Mouse (Mus musculus) spleen, adult 12 weeks (tissue): ENCODE data around the gene Ltb.
"Not testable (repeated sequence)": the region's sequence is repeated elsewhere in the genome, so short reads cannot be mapped to it uniquely, and the experiment has no call there.

Source experiments
- DNase-seq: peaks from one replicate; pipeline ENCODE4 v3.0.0; 2022; ENCODE audit warnings: low spot score

Gene Ltb

DNA sequence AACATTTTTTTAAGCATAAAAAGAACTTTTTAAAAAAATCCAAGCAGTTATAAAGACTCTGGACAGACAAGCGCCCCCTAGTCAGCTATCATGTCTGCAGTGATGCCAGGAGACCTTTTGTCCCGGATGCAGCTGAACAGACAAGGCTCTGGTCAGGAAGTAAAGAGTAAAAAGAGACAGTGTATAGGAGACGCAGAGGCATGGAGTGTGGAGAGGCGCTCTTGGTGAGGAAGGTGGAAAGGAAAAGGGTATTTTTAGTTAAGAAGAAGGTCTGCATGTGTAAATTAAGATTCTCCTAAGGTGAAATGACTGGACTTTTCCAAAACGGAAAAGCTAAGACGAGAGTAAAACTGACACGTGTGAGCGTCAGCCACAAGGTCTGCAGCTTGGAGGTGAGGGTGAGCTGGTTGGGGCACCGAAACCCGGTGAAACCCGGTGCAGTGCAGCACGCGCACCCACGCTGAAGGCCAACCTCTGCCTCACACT is 32.4 kb downstream of the Ltb start:
- DNase-seq = no peak

DNA sequence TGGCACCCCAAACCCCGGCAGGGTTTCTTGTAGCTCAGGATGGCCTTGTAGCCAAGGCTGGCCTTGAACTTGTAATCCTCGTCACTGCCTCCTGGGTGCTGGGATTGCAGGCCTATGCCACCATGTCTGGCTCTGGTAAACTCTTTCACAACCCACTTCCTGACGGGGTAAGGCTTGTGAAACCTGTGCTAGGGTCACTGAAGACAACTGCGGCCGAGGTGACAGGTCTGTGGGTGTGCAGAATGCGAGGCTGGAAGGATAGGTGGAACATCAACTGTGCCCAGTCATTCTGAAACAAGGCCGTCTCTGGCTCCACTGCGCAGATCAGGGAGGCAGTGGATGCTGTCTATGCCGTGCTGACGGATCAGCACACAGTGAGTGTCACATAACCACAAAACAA is 36.8 kb downstream of the Ltb start:
- no peak for DNase-seq

DNA sequence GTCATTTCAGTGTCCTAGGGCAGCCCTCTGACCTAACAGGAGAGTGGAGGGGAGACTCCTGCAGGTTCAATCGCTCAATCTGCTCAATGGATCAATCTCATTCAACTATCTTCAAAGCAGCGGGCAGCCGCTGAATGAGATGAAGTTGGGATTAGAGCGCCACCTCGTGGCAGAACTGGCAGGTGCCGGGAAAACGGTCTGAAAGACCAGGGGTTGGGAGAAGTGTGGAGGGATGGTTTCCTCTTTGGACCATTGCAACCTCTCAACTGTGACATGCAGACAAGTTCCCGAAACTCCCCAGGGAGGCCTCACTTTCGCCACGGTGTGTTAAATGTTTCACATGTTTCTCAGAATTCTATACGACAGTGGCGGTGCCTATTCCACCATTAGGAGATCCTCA is 37.8 kb downstream of the Ltb start:
- DNase-seq = peak; percentile 77

DNA sequence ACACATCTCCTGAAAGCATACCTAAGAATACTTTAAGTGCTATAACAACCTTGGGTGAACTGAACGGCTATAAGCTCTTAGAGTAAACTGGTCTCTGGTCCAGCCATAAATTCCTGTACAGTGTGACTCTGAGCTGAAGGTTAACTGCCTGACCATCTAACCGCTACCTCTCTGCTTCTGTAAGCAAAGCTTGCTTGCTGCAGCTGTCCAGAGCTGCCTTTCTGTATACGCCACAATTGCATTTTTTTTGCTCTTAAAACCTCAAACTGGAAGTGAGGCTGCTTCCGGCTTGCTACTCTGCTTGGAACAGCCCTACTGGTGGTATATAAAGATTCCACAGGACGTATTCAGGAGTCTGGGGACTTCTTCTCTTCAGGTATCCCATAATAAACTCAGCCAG is 38.4 kb downstream of the Ltb start:
- DNase-seq = no peak

DNA sequence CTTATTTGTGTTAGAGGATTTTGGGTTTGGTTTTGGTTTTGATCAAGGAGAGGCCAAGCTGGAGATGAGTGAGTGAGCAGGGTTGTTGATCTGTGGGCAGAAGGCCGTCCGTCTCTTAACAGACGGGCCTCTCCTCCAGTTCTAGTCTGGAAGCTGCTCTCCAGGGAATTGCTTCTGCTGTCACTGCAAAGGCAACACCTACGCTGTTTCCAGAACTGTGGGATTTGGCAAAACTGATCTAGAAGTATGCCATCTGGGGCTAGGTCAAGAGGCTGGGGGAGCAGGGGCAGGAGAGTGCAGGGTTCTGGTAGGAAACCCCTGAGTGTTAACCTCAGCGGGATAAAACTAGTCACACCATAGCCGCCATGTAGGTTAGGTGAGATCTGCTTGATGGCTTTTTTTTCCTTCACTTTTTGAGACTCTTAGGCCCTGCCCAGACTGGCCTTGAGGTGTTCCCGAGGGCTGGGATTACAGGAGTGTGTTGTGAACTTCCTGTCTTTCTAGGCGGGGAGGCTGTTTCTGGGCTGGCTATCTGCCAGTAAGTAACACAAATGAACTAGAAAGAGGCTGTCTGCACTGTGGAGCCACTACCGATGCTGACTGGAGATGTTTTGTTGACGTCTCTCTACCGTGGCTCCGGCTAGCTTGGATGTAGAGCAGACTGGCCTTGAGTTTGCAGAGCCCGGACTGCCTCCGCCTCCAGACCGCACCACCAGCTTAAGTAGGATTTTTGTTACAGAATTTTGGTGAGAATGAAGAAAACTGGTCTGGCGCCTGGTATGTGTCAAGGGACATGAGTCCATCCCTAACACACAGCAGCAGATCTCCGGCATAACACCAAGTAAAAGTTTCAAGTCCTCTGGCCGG is 39.1 kb downstream of the Ltb start, which contains the start of gene Atp6v1g2:
Atp6v1g2 (plus strand) TSS at position 547 of the 867 bp plus-strand sequence.
- DNase-seq = no peak

DNA sequence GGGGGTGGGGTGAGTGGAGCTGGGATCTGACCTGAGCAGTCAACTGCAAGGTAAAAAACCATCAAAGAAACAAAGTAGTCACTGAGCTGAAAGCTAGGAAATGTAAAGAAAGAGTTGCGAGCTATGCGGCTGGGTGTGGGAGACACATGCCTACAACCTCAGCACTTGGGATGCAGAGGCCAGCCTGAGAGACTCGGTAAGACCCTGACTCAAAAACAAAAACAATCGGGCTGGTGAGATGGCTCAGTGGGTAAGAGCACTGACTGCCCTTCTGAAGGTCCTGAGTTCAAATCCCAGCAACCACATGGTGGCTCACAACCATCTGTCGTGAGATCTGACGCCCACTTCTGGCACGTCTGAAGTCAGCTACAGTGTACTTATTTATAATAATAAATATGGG is 39.9 kb downstream of the Ltb start:
- not testable (repeated sequence) for DNase-seq

DNA sequence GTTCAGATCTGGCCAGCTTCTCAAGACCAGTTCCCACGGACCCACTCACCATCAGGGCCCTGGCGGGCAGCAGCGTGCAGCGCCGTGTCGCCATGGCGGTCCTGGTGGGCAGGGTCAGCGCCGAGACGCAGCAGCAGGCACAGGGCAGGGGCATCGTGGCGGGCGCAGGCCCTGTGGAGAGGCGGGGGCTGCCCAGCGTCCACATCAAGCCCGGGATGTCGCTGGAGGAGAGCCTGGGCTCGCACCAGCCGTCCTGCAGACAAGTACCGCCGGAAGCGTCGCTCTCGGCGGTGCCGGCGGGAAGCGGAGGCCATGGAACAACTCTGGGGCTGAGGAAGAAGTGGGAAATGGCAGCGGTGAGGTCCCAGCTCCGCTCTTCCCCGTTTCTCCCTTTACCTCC is 40.7 kb downstream of the Ltb start:
- peak; percentile 38 for DNase-seq

DNA sequence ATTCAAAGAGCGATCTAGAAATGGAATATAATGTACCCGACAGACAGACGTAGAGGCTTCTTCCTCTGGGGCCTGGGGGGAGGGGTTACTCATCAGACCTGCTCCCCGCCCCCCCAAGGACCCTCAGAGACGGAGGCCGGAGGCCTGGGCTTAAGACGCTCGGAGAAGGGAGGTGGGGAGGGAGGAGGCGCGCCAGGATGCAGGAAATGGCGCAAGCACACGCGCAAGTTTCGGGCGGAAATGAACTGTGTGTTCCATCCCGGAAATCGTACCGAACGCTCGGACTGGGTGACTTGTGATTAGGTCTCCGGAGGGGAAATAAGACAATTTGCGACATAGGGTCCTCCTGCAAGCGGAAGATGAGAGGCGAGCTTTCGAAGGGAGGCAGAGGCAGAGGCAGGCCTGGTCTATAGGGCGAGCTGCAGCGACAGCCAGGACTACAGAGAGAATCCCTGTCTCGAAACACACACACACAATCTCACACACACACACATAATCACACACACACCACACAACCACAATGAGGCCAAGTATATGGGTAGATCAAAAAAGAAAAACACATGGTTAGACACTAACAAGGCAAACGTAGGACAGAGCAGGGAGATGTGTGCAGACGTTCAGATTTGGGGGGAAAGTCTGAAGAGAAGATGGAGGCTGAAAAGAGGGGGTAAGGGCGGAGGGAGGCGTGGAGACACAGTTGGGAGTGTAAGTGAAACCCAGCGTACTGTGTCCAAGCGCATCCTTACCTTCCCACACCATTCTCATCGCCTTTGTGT is 41.6 kb downstream of the Ltb start, which contains the start of gene Nfkbil1:
Nfkbil1 (minus strand) TSS at position 179 of the 776 bp plus-strand sequence.
- peak; percentile 74 for DNase-seq

DNA sequence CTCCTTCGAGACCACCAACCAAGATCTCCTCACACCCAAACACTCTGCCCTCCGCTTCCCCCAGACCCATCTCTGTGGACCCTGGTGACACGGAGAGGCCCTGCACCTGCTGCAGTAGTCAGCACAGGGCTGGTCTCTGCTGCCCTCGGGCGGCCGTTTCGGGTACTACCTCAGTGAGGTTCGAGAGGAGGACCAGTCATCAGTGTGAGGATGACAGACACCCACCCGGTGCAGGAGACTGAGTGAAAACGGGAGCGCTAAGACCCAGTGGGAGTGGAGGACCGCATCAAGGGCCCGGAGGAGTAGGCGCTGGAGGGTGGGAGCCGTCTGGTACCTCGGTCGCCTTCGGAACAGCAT is 42.1 kb downstream of the Ltb start:
- peak; percentile 97 for DNase-seq

DNA sequence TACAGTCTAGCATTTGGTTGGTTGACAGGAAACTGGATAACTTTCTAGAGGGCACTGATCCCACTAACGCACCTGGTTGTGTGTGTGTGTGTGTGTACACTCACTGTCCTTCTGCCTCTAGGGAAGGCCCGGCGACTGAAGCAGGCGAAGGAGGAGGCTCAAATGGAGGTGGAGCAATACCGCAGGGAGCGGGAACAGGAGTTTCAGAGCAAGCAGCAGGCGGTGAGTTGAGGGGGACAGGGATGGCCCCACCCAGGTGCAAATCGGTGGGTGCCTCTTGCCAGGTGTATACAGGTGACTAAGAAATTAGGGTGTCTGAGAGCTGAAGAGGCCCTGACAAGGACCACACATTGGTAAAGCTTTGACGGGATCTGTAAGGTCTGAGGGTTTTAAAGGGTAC is 42.8 kb downstream of the Ltb start:
- DNase-seq = no peak

DNA sequence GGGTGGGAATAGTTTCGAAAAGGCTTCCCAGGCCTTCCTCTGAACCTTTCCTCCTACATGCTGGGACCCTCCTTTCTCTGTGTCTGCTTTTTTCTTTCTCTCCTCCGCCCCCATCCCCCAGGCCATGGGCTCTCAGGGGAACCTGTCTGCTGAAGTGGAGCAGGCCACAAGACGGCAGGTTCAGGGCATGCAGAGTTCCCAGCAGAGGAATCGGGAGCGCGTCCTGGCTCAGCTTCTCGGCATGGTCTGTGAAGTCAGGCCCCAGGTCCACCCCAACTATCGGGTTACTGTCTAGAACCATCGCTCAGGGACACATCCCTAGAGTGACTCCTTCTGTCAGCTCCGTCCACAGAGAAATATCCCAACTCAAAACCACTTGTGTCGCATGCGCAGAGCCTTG is 43.3 kb downstream of the Ltb start:
- DNase-seq = no peak

DNA sequence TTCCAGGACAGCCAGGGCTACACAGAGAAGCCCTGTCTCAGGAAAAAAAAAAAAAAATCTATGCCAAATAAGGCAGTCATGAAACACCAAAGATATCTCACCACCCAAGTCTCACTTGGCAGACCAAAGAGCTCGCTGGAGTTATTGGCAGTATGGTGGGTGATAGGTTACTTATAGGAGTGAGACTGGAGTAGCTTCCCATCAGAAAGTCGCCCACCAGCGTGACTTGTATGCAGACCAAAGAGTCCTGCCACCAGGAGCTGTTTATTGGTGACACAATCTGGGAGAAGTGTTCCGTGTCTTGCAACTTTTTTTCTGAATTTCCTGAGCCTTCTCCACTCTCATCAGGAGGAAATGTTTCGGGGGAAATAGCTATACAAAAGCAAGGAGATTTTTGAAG is 45.5 kb downstream of the Ltb start:
- no peak for DNase-seq

DNA sequence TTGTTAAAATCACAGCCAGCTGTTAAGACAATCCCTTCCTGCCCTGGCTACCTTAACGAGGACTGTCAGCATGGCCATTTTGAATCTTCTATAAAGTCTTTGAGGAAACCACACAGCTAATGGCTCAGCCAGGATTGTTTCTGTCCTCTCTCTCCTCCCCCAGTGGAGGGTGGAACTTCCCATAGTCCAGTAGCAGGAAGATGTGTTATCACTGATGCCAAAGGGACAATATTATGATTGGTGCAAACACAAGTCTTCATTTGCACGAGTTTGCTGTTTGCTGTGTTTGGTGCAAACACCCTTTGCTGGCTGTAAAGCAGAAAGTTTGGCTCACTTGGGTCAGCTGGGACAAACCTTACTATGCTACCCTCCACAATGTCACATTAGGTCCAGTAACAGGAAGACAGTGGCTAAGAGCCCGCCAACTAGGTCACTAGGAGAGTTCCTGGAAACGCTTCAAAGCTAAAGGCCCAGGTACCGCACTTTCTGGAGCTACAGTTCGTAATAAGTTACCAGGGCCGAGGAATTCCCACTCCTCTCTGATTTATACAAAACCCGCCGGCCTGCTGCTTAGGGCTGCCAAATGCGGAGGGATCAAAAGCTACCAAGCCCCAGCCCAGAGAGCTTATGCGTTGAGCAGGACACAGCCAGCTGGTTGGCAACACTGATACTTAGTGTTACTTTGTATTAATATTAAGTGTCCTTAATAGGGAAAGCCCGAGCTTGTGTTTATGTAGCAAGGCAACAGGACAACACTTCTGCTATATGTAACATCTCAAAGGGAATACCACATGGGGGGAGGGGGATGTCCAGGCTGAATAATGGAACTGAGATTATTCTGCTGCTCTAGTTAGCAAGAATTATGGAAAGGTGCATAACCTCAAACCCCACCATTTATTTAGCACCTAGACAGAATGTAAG is 46.4 kb downstream of the Ltb start:
- DNase-seq = no peak

DNA sequence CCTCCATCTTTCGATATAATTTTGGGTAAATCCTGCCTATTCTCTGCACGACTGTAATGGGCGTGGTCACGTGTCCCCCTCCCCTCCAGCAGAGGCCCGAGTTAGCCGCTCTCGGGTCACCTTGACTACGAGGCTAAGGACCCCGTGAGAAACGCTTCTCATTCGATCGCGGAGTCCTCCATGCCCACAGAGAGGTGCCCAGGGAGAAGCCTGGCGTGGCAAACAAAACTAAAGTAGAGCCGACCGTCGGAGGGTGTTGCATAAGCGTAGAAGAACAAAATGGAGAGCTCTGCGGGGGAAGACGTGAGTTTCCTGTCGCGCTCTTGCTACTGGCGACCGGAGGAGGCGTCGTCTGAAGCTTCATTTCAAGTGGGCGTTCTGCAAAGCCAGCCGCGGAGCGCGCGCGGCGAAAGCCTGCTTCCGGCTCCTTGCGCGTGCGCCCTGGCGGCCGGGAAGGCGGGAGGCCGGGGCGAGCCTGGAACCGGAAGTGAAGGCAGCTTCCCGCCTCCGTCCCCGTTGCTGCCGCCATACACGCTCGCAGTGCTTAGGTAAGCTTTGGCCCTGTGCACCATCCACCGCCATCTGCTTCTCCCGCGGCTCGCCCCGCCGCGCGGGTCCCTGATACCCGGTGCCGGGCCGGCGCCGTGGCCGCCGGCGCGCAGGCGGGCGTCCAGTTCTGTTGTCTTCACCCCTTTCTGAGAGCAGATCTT is 47.2 kb downstream of the Ltb start, which contains the start of gene Ddx39b:
Ddx39b (plus strand) TSS at position 442 of the 710 bp plus-strand sequence.
- peak; percentile 95 for DNase-seq

DNA sequence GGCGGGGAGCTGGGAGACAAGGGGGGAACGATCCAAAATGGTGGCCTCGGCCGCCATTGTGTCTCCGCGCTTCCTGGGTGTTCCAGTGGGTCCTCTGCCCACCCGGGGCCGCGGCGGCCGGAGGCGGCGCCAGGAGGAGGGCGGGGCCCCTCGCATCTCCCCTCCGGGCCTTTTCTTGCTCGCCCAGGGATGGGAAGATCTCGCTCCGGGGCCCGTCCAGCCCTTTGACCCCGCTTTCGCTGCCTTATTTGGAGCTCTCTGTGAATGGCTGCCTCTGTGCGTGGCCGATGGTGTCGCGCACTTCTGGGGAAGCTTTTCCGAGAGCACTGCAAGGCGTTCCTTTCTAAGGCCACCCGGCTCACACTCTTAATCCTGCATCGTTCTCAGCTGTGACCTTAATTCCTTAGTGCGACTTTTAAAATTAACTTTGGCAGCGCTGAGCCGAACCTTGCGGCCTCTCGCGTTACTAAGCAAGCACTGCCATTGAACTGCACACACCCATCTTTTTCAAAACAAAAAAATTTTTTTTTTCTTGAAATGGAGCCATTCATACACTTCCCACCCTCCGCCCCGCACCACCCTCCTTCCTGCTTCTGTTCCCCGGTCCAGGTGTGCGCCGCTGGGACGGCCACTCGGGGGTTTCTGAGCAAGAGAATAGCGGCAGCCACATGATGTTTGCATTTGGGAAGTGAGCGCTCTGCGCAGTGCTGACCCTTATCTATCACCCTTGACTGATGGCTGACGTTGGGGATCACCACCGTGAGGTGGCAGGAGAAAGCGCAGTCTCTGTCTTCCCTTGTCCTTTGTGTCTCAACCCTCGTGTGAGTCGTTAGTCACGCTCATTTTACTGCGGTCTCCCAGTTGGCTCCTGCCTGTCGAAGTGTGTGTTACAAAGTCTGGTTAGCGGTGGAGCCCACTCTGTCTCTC is 48.0 kb downstream of the Ltb start:
- peak; percentile 49 for DNase-seq

DNA sequence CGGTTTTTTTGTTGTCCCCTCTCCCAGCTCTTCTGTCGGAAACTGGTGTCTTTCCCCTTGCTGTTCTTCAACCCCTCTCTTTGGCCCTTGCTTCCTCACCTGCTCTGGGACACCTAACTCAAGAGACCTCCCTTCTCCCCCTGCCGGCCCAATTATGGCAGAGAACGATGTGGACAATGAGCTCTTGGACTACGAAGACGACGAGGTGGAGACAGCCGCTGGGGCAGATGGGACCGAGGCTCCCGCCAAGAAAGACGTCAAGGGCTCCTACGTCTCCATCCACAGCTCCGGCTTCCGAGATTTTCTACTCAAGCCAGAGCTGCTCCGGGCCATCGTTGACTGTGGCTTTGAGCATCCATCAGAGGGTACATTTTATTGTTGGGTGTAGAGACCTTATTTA is 48.8 kb downstream of the Ltb start:
- DNase-seq = no peak

DNA sequence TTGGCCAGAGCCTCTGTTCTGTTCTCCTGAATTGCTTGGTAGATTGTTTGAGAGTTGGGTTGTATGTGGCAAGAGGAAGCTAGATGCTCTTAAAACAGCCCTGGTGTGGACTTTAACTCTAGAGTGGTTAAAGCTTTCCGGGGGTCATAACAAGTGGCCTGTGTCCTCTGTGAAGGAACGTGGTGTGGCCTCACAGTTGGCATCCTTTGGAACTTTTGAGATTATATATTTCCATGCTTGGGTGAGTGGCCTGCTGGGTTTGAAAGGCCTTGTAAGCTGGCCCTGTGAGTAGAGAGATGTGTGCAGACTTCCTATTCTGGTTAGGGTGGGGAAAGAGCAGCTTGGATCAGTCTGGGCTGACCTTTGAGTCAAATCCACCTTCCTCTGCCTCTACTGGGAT is 50.8 kb downstream of the Ltb start:
- no peak for DNase-seq
